Mouse (Mus musculus) testis, adult 2 months (tissue): Measurements from ENCODE around the gene Fsd1l. TPM values are rescaled to one million over a fixed set of nuclear protein-coding genes. Genes with fewer than 3 reads are reported as not detected.

ENCODE experiments used
- H3K27ac ChIP-seq: fragments of 200-500 bp; 2 replicates; pipeline ENCODE4 v1.5.1; 2012; ENCODE audit warnings: low read depth, low read length; ENCODE audit not compliant: control insufficient read depth, insufficient read depth
- H3K27me3 ChIP-seq: fragments of 200-500 bp; 2 replicates; pipeline ENCODE4 v1.6.1; 2012; ENCODE audit warnings: mild to moderate bottlenecking, low read length, moderate library complexity; ENCODE audit not compliant: control insufficient read depth, insufficient read depth
- H3K36me3 ChIP-seq: fragments of 200-500 bp; 2 replicates; pipeline ENCODE4 v1.6.1; 2012; ENCODE audit warnings: mild to moderate bottlenecking, low read length; ENCODE audit not compliant: control insufficient read depth, insufficient read depth
- H3K4me1 ChIP-seq: fragments of 200-500 bp; 2 replicates; pipeline ENCODE4 v1.6.1; 2012; ENCODE audit warnings: low read length; ENCODE audit not compliant: control insufficient read depth, insufficient read depth
- H3K4me3 ChIP-seq: fragments of 200-500 bp; 2 replicates; pipeline ENCODE4 v1.5.1; 2012; ENCODE audit warnings: low read depth, mild to moderate bottlenecking, low read length, moderate library complexity, mixed read lengths; ENCODE audit not compliant: control insufficient read depth
- CTCF ChIP-seq: fragments of 200-500 bp; IDR thresholded peaks from 2 replicates; pipeline ENCODE4 v1.5.1; 2012; ENCODE audit warnings: low read depth, mild to moderate bottlenecking, inconsistent platforms, low read length, moderate library complexity; ENCODE audit not compliant: control insufficient read depth, insufficient read depth, insufficient replicate concordance
- POLR2A ChIP-seq: fragments of 200-500 bp; IDR thresholded peaks from 2 replicates; pipeline ENCODE4 v1.6.1; 2012; ENCODE audit warnings: low read depth, mild to moderate bottlenecking, inconsistent platforms, low read length, moderate library complexity; ENCODE audit not compliant: control insufficient read depth
- polyA plus RNA-seq: library from polyadenylated mRNA; depleted of rRNA; stranded (reverse); fragments of >200 nt; gene quantifications from 2 replicates; pipeline ENCODE4 v1.2.3, GENCODE M21; 2012

The Fsd1l gene
- polyA plus RNA-seq, 1 experiment, result 2.5 TPM

DNA sequence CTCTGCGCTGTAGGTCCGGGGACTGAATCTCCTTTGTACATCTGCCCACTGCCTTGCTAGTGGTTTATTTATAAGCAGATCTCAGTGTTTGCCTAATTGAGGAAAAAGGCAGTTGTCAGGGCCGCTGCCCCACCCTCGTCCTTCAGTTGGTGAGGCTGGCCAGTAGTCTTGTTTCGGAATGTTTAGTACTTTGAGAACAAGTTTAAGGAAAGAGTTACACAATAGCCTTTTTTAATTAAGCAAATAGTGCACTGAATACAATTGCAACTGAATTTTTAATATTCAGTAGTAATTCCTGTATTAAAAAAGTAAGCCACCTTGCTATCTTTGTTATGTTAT lies 709 bp downstream of the Fsd1l start:
- peak overlapping the region; percentile 91 for H3K4me3 ChIP-seq
- H3K27ac ChIP-seq, result peak overlapping the region; percentile 82
- no peaks in the 10 kb centered on the region for H3K27me3 ChIP-seq
- no peaks in the 10 kb centered on the region; the same call in 1 of the 2 replicates for H3K36me3 ChIP-seq
- TF ChIP-seq POLR2A, result no peak
- no peak for TF ChIP-seq CTCF
- peaks cover 5% of the 10 kb centered on the region for H3K4me1 ChIP-seq

DNA sequence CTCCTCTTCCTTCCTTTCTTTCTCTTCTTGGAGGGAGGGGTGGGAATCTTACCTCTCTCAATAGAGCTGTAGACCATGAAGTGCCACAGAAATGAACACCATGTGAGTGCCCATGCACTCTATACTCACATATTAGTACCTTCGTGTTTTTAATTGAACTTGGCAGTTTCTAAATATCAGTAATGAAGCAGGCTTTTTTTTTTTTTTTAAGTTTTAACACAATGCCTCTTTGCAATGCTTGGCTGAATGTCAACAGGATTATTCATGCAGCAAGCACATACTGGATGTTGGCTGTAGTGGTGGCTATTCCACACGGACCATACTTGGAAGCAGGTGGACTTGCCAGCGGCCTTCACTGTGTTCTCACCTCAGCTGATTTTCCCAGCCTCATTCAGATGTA lies 4.1 kb downstream of the Fsd1l start:
- H3K27me3 ChIP-seq, result no peaks in the 10 kb centered on the region
- no peak overlapping the region for H3K4me3 ChIP-seq
- H3K4me1 ChIP-seq, result peaks cover 5% of the 10 kb centered on the region
- no peak for TF ChIP-seq CTCF
- H3K27ac ChIP-seq, result no peak overlapping the region
- no peaks in the 10 kb centered on the region; the same call in 1 of the 2 replicates for H3K36me3 ChIP-seq

DNA sequence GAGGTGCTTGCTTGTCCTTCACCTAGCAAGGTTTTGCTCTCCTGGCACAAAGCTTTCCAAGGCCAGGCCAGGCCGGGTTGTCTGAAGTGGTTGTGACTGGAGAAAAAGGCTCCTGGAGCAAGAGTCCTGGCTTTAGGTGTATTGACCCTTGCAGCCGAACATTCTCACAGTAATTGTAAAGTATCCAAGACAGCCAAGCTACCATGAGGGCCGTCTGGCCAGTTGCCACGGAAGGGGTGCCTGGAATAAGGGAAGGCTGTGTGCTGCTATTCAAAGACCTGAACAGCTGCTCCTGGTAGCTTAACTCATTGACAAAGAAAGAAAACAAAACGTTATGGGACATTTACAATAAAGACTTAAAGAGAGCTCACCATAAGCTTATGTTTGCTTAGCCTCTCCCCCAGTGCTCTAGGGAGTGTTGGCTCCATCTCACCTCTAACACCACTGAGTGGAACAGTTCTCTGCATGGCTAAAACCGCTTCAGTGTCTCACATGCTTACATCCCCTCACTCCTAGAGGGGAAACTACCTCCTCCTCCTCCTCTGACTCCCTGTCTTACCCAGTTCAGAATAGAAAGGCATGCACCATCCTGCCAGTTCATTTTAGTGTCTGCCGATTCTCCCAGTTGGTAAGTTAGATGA lies 6.1 kb downstream of the Fsd1l start:
- no peak overlapping the region for H3K27ac ChIP-seq
- no peaks in the 10 kb centered on the region for H3K27me3 ChIP-seq
- TF ChIP-seq CTCF (no peak), POLR2A (no peak)

DNA sequence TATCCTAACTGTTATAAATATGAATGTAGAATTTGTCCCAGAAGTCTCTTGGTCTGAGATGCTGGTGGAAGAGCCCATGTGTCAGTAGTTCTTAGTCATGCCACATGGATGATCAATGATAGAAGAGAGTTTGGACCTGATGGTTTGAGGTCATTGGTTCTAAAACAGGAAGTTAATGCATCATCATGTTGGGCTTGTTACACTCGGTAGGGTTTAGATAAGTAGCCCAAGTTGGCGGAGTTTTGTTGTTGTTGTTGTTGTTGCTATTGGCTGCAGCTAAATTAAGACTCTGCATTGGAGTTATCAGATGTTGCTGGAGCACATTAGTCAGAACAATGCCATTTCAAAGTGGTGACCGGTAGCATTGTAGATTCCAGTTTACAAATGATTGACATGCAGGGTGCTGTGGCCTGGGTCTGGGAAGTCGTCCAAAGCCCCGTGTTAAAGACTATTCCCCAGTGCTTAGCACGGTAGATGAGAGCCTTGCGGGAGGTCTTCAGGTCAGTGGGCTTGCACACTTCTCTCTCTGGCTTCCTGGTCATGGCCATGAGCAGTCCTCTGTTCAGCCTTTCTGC lies 7.4 kb downstream of the Fsd1l start:
- Histone ChIP-seq H3K4me1 (no peaks in the 10 kb centered on the region), H3K36me3 (no peaks in the 10 kb centered on the region; the same call in 1 of the 2 replicates), H3K27me3 (no peaks in the 10 kb centered on the region), H3K27ac (no peak overlapping the region), H3K4me3 (no peak overlapping the region)
- TF ChIP-seq CTCF (no peak), POLR2A (no peak)

More for the DNA sequence above, 6.1 kb downstream of the Fsd1l start:
- Histone ChIP-seq H3K4me1 (no peaks in the 10 kb centered on the region), H3K4me3 (no peak overlapping the region), H3K36me3 (no peaks in the 10 kb centered on the region; the same call in 1 of the 2 replicates)

DNA sequence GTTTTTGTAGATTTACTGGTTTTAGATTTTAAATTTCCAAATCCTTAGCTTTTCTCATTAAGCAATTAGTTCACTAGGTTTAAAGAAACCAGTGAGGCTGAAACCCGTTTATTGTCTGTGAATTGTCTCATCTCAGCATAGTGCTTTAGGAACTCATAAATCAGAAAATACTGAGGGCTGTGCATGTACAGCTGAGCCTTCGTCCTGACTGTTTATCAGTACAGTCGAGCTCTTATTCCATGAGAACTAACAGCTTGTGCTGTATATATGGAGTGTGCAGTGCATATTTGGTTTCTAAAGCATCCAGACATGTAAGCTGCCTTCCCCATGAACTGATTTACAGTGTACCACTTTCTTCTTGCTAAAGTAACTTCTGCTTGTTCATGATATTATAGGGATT lies 26.8 kb downstream of the Fsd1l start:
- no peak overlapping the region for H3K27ac ChIP-seq
- no peaks in the 10 kb centered on the region for H3K4me1 ChIP-seq
- H3K4me3 ChIP-seq, result no peak overlapping the region
- TF ChIP-seq POLR2A (no peak), CTCF (no peak)
- no peaks in the 10 kb centered on the region for H3K27me3 ChIP-seq
- H3K36me3 ChIP-seq, result no peaks in the 10 kb centered on the region; the same call in 1 of the 2 replicates

DNA sequence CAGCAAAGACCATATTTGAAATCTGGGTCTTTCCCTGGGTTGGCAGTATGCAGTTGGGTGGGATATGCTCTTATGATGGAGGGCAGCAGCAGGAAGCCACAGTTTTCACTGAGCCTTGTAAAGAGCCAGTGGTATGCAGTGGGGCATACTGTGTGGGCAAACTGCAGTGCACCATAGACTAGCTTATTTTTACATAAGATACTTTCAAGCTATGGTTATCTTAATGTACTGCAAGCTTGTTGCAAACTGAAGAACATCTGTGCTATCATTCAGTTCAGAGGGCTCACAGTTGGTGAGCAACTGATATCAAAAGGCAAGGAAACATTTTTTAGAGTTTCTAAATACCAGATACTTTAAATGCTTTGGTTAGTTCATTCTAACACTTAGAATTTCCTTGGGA lies 29.4 kb downstream of the Fsd1l start:
- Histone ChIP-seq H3K36me3 (no peaks in the 10 kb centered on the region), H3K4me3 (no peak overlapping the region), H3K4me1 (no peaks in the 10 kb centered on the region), H3K27me3 (no peaks in the 10 kb centered on the region), H3K27ac (no peak overlapping the region)
- TF ChIP-seq POLR2A, result no peak
- no peak for TF ChIP-seq CTCF

DNA sequence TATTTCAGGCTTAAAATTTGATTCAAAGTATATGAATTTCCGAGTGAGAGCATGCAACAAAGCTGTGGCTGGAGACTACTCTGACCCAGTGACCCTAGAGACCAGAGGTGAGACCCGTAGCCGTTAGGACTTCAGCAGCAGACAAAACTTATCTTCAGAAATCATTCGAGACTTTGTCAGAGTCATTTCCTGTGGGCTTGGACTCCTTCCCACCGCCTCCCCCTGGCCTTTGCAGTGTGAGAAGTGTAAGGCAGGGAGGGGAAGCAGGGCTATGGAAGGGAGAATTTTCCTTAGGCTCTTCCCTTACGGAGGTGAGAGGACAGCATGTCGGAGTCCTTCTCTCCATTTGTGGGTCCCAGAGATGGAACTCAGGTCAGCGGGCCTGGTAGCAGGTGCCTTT lies 50.8 kb downstream of the Fsd1l start:
- Histone ChIP-seq H3K4me3 (no peak overlapping the region), H3K36me3 (no peaks in the 10 kb centered on the region), H3K27ac (no peak overlapping the region), H3K4me1 (no peaks in the 10 kb centered on the region), H3K27me3 (no peaks in the 10 kb centered on the region)
- no peak for TF ChIP-seq POLR2A
- no peak for TF ChIP-seq CTCF

DNA sequence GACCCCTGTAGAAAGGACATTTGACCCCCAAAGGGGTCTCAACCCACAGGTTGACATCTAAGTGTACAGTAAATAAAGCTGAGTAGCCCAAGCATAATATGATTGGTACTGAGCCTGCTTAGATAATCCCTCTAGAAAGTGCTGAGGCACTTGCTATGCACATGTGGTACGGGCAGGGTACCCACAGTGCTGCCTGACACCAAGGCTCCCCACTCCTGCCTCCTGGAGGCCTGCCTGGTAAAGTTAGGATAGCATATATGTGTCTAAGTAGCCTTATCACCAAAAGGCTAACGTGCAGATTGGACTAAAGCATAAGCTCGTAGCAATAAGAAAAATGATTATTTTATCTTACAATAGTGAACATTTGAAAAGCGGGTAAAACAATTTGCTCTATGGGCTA lies 57.7 kb downstream of the Fsd1l start:
- Histone ChIP-seq H3K4me3 (no peak overlapping the region), H3K27ac (no peak overlapping the region)

More for the DNA sequence above, 57.7 kb downstream of the Fsd1l start:
- Histone ChIP-seq H3K4me1 (no peaks in the 10 kb centered on the region), H3K36me3 (peaks cover 1% of the 10 kb centered on the region; the same call in 1 of the 2 replicates), H3K27me3 (no peaks in the 10 kb centered on the region)
- no peak for TF ChIP-seq CTCF
- TF ChIP-seq POLR2A, result no peak
